Mouse (Mus musculus): ENCODE results near the gene Gal3st3. TPM values are rescaled to one million over a fixed set of nuclear protein-coding genes. Genes with fewer than 3 reads are reported as not detected.

Gene Gal3st3
- polyA plus RNA-seq (2016; fragmentation: Nextera tagmentation; extraction: Ambion mirVana) = 6.1 and 6.7 TPM in 2 replicates

GRCm38 (mm10) chr19:5297903-5298800, at the start of gene Gal3st3:
TSS of gene Gal3st3 (plus strand) at chr19:5298331.
- Histone ChIP-seq H3K4me2 (peak within 1 kb of the TSS; percentile 89), H3K27ac (peak within 1 kb of the TSS; percentile 64), H3K9ac (replicated peaks) (peak within 1 kb of the TSS; percentile 71), H3K4me1 (replicated peaks) (peaks cover 34% of the 10 kb centered on the region), H3K9me3 (no peaks in the 10 kb centered on the region), H3K4me3 (replicated peaks) (peak within 1 kb of the TSS; percentile 58), H3K36me3 (peaks cover 14% of the 10 kb centered on the region), H3K27me3 (no peaks in the 10 kb centered on the region)
- 7% methylated on average over 31 of the region's 32 CpGs for WGBS
- ATAC-seq (ENCODE audit: insufficient number of reproducible peaks, insufficient read depth, low FRiP score, low TSS enrichment, low read depth) = 0 out of 2 replicates have a peak, but pooled peaks have one; percentile 37

GRCm38 (mm10) chr19:5257140-5257539, 41.0 kb upstream of the Gal3st3 start:
- H3K4me3 ChIP-seq (replicated peaks) = no peak overlapping the region
- no peak overlapping the region for H3K4me2 ChIP-seq
- no peaks in the 10 kb centered on the region for H3K27me3 ChIP-seq
- no peaks in the 10 kb centered on the region for H3K4me1 ChIP-seq (replicated peaks)
- no peak overlapping the region for H3K9ac ChIP-seq (replicated peaks)
- no peak for ATAC-seq (ENCODE audit: insufficient number of reproducible peaks, insufficient read depth, low FRiP score, low TSS enrichment, low read depth)
- 47% methylated on average over 3 of the region's 3 CpGs for WGBS
- H3K36me3 ChIP-seq = peaks cover 7% of the 10 kb centered on the region; the same call in 1 of the 2 replicates
- no peak overlapping the region for H3K27ac ChIP-seq
- no peaks in the 10 kb centered on the region for H3K9me3 ChIP-seq

GRCm38 (mm10) chr19:5267015-5267414, 31.1 kb upstream of the Gal3st3 start:
- no peak for ATAC-seq (ENCODE audit: insufficient number of reproducible peaks, insufficient read depth, low FRiP score, low TSS enrichment, low read depth)
- H3K4me3 ChIP-seq (replicated peaks) = no peak overlapping the region
- no peaks in the 10 kb centered on the region; the same call in 1 of the 2 replicates for H3K36me3 ChIP-seq
- H3K4me1 ChIP-seq (replicated peaks) = peaks cover 17% of the 10 kb centered on the region
- no peaks in the 10 kb centered on the region for H3K9me3 ChIP-seq
- WGBS = 98% methylated on average over 5 of the region's 5 CpGs
- no peaks in the 10 kb centered on the region for H3K27me3 ChIP-seq
- H3K9ac ChIP-seq (replicated peaks) = no peak overlapping the region
- H3K4me2 ChIP-seq = no peak overlapping the region
- no peak overlapping the region for H3K27ac ChIP-seq

- Histone ChIP-seq H3K9ac (replicated peaks) (no peak overlapping the region), H3K36me3 (no peaks in the 10 kb centered on the region; the same call in 1 of the 2 replicates), H3K27ac (no peak overlapping the region), H3K4me2 (no peak overlapping the region), H3K4me1 (replicated peaks) (peaks cover 18% of the 10 kb centered on the region), H3K9me3 (no peaks in the 10 kb centered on the region), H3K27me3 (no peaks in the 10 kb centered on the region), H3K4me3 (replicated peaks) (no peak overlapping the region)
- no peak for ATAC-seq (ENCODE audit: insufficient number of reproducible peaks, insufficient read depth, low FRiP score, low TSS enrichment, low read depth)
Observed at GRCm38 (mm10) chr19:5268017-5268416, 30.1 kb upstream of the Gal3st3 start.

GRCm38 (mm10) chr19:5268875-5269274, 29.3 kb upstream of the Gal3st3 start:
- peaks cover 19% of the 10 kb centered on the region for H3K4me1 ChIP-seq (replicated peaks)
- no peak overlapping the region for H3K4me3 ChIP-seq (replicated peaks)
- H3K4me2 ChIP-seq = no peak overlapping the region
- H3K36me3 ChIP-seq = peaks cover 1% of the 10 kb centered on the region; the same call in 1 of the 2 replicates
- H3K27me3 ChIP-seq = no peaks in the 10 kb centered on the region
- H3K9me3 ChIP-seq = no peaks in the 10 kb centered on the region
- H3K9ac ChIP-seq (replicated peaks) = no peak overlapping the region
- 87% methylated on average over 3 of the region's 3 CpGs for WGBS
- no peak for ATAC-seq (ENCODE audit: insufficient number of reproducible peaks, insufficient read depth, low FRiP score, low TSS enrichment, low read depth)
- no peak overlapping the region for H3K27ac ChIP-seq

- Histone ChIP-seq H3K9ac (replicated peaks) (no peak overlapping the region), H3K36me3 (peaks cover 7% of the 10 kb centered on the region), H3K9me3 (no peaks in the 10 kb centered on the region), H3K4me1 (replicated peaks) (peaks cover 24% of the 10 kb centered on the region), H3K27ac (no peak overlapping the region), H3K4me3 (replicated peaks) (no peak overlapping the region), H3K4me2 (no peak overlapping the region), H3K27me3 (no peaks in the 10 kb centered on the region)
- ATAC-seq (ENCODE audit: insufficient number of reproducible peaks, insufficient read depth, low FRiP score, low TSS enrichment, low read depth) = no peak
- 82% methylated on average over 5 of the region's 5 CpGs for WGBS
Observed at GRCm38 (mm10) chr19:5269392-5269791, 28.7 kb upstream of the Gal3st3 start.

GRCm38 (mm10) chr19:5271430-5271829, 26.7 kb upstream of the Gal3st3 start:
- Histone ChIP-seq H3K4me3 (replicated peaks) (peak overlapping the region; percentile 94), H3K4me1 (replicated peaks) (peaks cover 25% of the 10 kb centered on the region), H3K4me2 (peak overlapping the region; percentile 80), H3K9me3 (no peaks in the 10 kb centered on the region), H3K27ac (no peak overlapping the region), H3K9ac (replicated peaks) (0 out of 2 replicates have a peak overlapping the region, but pooled peaks have one; percentile 92), H3K36me3 (peaks cover 27% of the 10 kb centered on the region), H3K27me3 (no peaks in the 10 kb centered on the region)
- 62% methylated on average over 1 of the region's 1 CpGs for WGBS
- ATAC-seq (ENCODE audit: insufficient number of reproducible peaks, insufficient read depth, low FRiP score, low TSS enrichment, low read depth) = no peak

- H3K27me3 ChIP-seq = no peaks in the 10 kb centered on the region
- peaks cover 25% of the 10 kb centered on the region for H3K4me1 ChIP-seq (replicated peaks)
- WGBS = under 1% methylated on average over 29 of the region's 30 CpGs
- H3K27ac ChIP-seq = peak overlapping the region; percentile 94
- H3K4me2 ChIP-seq = peak overlapping the region; percentile 80
- H3K4me3 ChIP-seq (replicated peaks) = peak overlapping the region; percentile 94
- H3K9me3 ChIP-seq = no peaks in the 10 kb centered on the region
- peaks cover 34% of the 10 kb centered on the region for H3K36me3 ChIP-seq
- H3K9ac ChIP-seq (replicated peaks) = peak overlapping the region; percentile 92
- peak; percentile 69 for ATAC-seq (ENCODE audit: insufficient number of reproducible peaks, insufficient read depth, low FRiP score, low TSS enrichment, low read depth)
Observed at GRCm38 (mm10) chr19:5272326-5272795, 25.8 kb upstream of the Gal3st3 start.

GRCm38 (mm10) chr19:5272801-5273733, 25.1 kb upstream of the Gal3st3 start, which contains the start of gene Pacs1:
TSS of gene Pacs1 (minus strand) at chr19:5273119.
- Histone ChIP-seq H3K4me2 (peak within 1 kb of the TSS; percentile 80), H3K9me3 (no peaks in the 10 kb centered on the region), H3K36me3 (peaks cover 41% of the 10 kb centered on the region), H3K27me3 (no peaks in the 10 kb centered on the region), H3K4me3 (replicated peaks) (peak within 1 kb of the TSS; percentile 94), H3K27ac (peak within 1 kb of the TSS; percentile 94), H3K4me1 (replicated peaks) (peaks cover 25% of the 10 kb centered on the region), H3K9ac (replicated peaks) (peak within 1 kb of the TSS; percentile 92)
- peak; percentile 80 for ATAC-seq (ENCODE audit: insufficient number of reproducible peaks, insufficient read depth, low FRiP score, low TSS enrichment, low read depth)
- under 1% methylated on average over 69 of the region's 97 CpGs for WGBS

- no peak overlapping the region for H3K4me3 ChIP-seq (replicated peaks)
- peak overlapping the region; percentile 80 for H3K4me2 ChIP-seq
- H3K9me3 ChIP-seq = no peaks in the 10 kb centered on the region
- 69% methylated on average over 4 of the region's 4 CpGs for WGBS
- H3K9ac ChIP-seq (replicated peaks) = no peak overlapping the region
- ATAC-seq (ENCODE audit: insufficient number of reproducible peaks, insufficient read depth, low FRiP score, low TSS enrichment, low read depth) = no peak
- peaks cover 25% of the 10 kb centered on the region for H3K4me1 ChIP-seq (replicated peaks)
- H3K36me3 ChIP-seq = peaks cover 49% of the 10 kb centered on the region
- H3K27me3 ChIP-seq = no peaks in the 10 kb centered on the region
- H3K27ac ChIP-seq = peak overlapping the region; percentile 94
Observed at GRCm38 (mm10) chr19:5273916-5274315, 24.2 kb upstream of the Gal3st3 start.
